Mouse (Mus musculus) embryonic fibroblast, embryonic 13.5 days (primary cell): ENCODE results near the gene Igdcc3. TPM values are rescaled to one million over a fixed set of nuclear protein-coding genes. Genes with fewer than 3 reads are reported as not detected.

Source experiments
- H3K27ac ChIP-seq: 2 replicates; pipeline ENCODE4 v1.5.1; 2012; ENCODE audit warnings: low read length, control low read depth, inconsistent platforms; ENCODE audit not compliant: insufficient read depth
- H3K4me1 ChIP-seq: 2 replicates; pipeline ENCODE4 v1.6.1; 2011; ENCODE audit warnings: low read length; ENCODE audit not compliant: control insufficient read depth, insufficient read depth
- H3K4me3 ChIP-seq: 2 replicates; pipeline ENCODE4 v1.5.1; 2011; ENCODE audit warnings: mild to moderate bottlenecking, control low read depth, low read length; ENCODE audit not compliant: insufficient read depth
- CTCF ChIP-seq: IDR thresholded peaks from 2 replicates; pipeline ENCODE4 v1.5.1; 2011; ENCODE audit warnings: mild to moderate bottlenecking, control low read depth, low read length, moderate library complexity, borderline replicate concordance; ENCODE audit not compliant: insufficient read depth
- POLR2A ChIP-seq: IDR thresholded peaks from 2 replicates; pipeline ENCODE4 v1.6.1; 2011; ENCODE audit warnings: low read depth, mild to moderate bottlenecking, control low read depth, low read length, moderate library complexity
- polyA plus RNA-seq: library from polyadenylated mRNA; stranded (reverse); fragments of >200 nt; gene quantifications from 2 replicates; pipeline ENCODE4 v1.2.4, GENCODE M21; 2011; ENCODE audit warnings: low read depth; ENCODE audit not compliant: missing spikeins, insufficient read length

Gene Igdcc3
- polyA plus RNA-seq, 1 experiment, result not detected

GRCm38 (mm10) chr9:65190306-65190705 is 49.3 kb downstream of the Igdcc3 start:
- H3K4me3 ChIP-seq, result no peak overlapping the region
- no peak overlapping the region for H3K27ac ChIP-seq
- TF ChIP-seq POLR2A, result no peak
- no peak for TF ChIP-seq CTCF
- peaks cover under 1% of the 10 kb centered on the region; the same call in 1 of the 2 replicates for H3K4me1 ChIP-seq

- H3K4me3 ChIP-seq, result no peak overlapping the region
- H3K27ac ChIP-seq, result no peak overlapping the region
- TF ChIP-seq CTCF (no peak), POLR2A (no peak)
- H3K4me1 ChIP-seq, result peaks cover 2% of the 10 kb centered on the region; the same call in 1 of the 2 replicates
These were observed 50.4 kb downstream of the Igdcc3 start for GRCm38 (mm10) chr9:65191389-65191754.

GRCm38 (mm10) chr9:65191755-65192469 is 50.9 kb downstream of the Igdcc3 start:
- TF ChIP-seq CTCF (no peak), POLR2A (no peak)
- Histone ChIP-seq H3K4me3 (no peak overlapping the region), H3K27ac (no peak overlapping the region), H3K4me1 (peaks cover 2% of the 10 kb centered on the region; the same call in 1 of the 2 replicates)

- Histone ChIP-seq H3K27ac (no peak overlapping the region), H3K4me1 (peaks cover 2% of the 10 kb centered on the region; the same call in 1 of the 2 replicates), H3K4me3 (no peak overlapping the region)
- TF ChIP-seq CTCF (no peak), POLR2A (peak; percentile 18; the same call in 1 of the 2 replicates)
These were observed 52.2 kb downstream of the Igdcc3 start for GRCm38 (mm10) chr9:65193214-65193613.

- Histone ChIP-seq H3K27ac (peak within 1 kb of the TSS; percentile 92), H3K4me1 (peaks cover 5% of the 10 kb centered on the region), H3K4me3 (no peak within 1 kb of the TSS)
- TF ChIP-seq CTCF, result no peak
- no peak for TF ChIP-seq POLR2A
These were observed 54.1 kb downstream of the Igdcc3 start, which contains the start of gene Parp16 for GRCm38 (mm10) chr9:65195053-65195452. Gene Parp16 (plus strand): TSS chr9:65195353.

- Histone ChIP-seq H3K4me1 (peaks cover 8% of the 10 kb centered on the region), H3K27ac (peak overlapping the region; percentile 92), H3K4me3 (no peak overlapping the region)
- TF ChIP-seq POLR2A, result peak; percentile 72
- TF ChIP-seq CTCF, result no peak
These were observed 54.6 kb downstream of the Igdcc3 start for GRCm38 (mm10) chr9:65195621-65195981.

GRCm38 (mm10) chr9:65195982-65196737 is 55.2 kb downstream of the Igdcc3 start:
- TF ChIP-seq POLR2A, result peak; percentile 99
- no peak for TF ChIP-seq CTCF
- H3K4me3 ChIP-seq, result no peak overlapping the region

GRCm38 (mm10) chr9:65196738-65197569 is 56.0 kb downstream of the Igdcc3 start:
- Histone ChIP-seq H3K4me1 (peaks cover 8% of the 10 kb centered on the region), H3K4me3 (no peak overlapping the region), H3K27ac (peak overlapping the region; percentile 92)
- TF ChIP-seq POLR2A (no peak), CTCF (peak; percentile 48; the same call in 1 of the 2 replicates)

More at GRCm38 (mm10) chr9:65195982-65196737, 55.2 kb downstream of the Igdcc3 start:
- Histone ChIP-seq H3K4me1 (peaks cover 8% of the 10 kb centered on the region), H3K27ac (peak overlapping the region; percentile 92)

- Histone ChIP-seq H3K4me1 (peaks cover 8% of the 10 kb centered on the region), H3K27ac (no peak overlapping the region), H3K4me3 (no peak overlapping the region)
- TF ChIP-seq POLR2A, result no peak
- no peak for TF ChIP-seq CTCF
These were observed 56.8 kb downstream of the Igdcc3 start for GRCm38 (mm10) chr9:65197826-65198225.

- H3K27ac ChIP-seq, result peak overlapping the region; percentile 60; the same call in 1 of the 2 replicates
- TF ChIP-seq CTCF, result no peak
- no peak overlapping the region for H3K4me3 ChIP-seq
- H3K4me1 ChIP-seq, result peaks cover 8% of the 10 kb centered on the region
These were observed 58.7 kb downstream of the Igdcc3 start for GRCm38 (mm10) chr9:65199723-65200122.
